Mouse (Mus musculus): ENCODE results near the gene Trim32. TPM values are rescaled to one million over a fixed set of nuclear protein-coding genes. Genes with fewer than 3 reads are reported as not detected.
A peak's percentile ranks its signal among the peaks of the same experiment; 100 is the strongest.

The Trim32 gene
- polyA plus RNA-seq, 1 experiment from 2014 or later = 44.0 TPM

DNA sequence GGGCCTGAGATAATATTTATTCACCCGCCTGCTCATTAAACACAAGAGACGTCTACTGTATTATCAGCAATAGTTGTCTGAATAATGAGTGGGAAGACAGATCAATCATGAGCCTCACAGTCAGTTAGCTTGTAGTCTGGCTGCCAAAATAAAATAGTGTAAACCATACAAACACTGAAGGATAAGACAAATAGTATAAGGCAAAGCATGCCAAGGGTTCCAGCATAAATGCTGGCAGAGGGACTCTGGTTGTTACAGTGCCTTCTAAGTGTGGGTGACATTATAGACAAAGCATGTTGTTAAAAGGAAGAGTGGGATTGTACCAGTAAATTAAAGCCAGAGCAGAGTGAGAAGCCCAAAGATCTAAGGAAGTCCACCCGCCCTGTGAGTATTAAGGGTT, 15.3 kb downstream of the Trim32 start:
- H3K36me3 ChIP-seq = peaks cover 11% of the 10 kb centered on the region; the same call in 1 of the 2 replicates
- WGBS = 71% methylated on average over 3 of the region's 3 CpGs

DNA sequence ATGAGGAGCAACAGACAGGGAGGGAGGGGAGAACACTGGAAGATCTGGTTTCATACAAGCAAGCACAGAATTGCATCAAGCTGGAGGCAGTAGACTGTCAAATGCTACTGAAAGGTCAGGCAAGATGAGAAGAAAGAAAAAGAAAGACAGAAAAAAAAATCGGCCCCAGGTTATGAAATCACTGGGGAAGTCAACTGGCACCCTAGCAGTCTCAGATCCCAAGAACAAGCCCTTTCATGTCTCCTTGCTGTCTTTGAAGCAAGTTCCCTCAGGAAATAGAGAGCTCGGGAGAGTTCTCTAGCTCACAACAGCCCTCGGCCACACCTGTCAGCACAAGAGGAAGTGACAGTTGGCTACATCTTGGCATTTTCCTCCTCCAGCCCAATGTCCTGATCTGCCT, 33.4 kb downstream of the Trim32 start:
- H3K27me3 ChIP-seq (replicated peaks) = no peaks in the 10 kb centered on the region
- H3K9ac ChIP-seq = no peak overlapping the region
- H3K9me3 ChIP-seq = no peaks in the 10 kb centered on the region
- H3K36me3 ChIP-seq = no peaks in the 10 kb centered on the region
- H3K4me2 ChIP-seq (replicated peaks) = no peak overlapping the region
- no peaks in the 10 kb centered on the region for H3K4me1 ChIP-seq (replicated peaks)
- no peak for ATAC-seq
- no peak overlapping the region for H3K27ac ChIP-seq
- H3K4me3 ChIP-seq (replicated peaks) = no peak overlapping the region
- 90% methylated on average over 3 of the region's 3 CpGs for WGBS

More for the DNA sequence above, 15.3 kb downstream of the Trim32 start:
- Histone ChIP-seq H3K4me3 (replicated peaks) (no peak overlapping the region), H3K9ac (no peak overlapping the region), H3K27me3 (replicated peaks) (no peaks in the 10 kb centered on the region), H3K4me2 (replicated peaks) (no peak overlapping the region), H3K4me1 (replicated peaks) (no peaks in the 10 kb centered on the region), H3K9me3 (no peaks in the 10 kb centered on the region), H3K27ac (no peak overlapping the region)
- ATAC-seq = no peak

DNA sequence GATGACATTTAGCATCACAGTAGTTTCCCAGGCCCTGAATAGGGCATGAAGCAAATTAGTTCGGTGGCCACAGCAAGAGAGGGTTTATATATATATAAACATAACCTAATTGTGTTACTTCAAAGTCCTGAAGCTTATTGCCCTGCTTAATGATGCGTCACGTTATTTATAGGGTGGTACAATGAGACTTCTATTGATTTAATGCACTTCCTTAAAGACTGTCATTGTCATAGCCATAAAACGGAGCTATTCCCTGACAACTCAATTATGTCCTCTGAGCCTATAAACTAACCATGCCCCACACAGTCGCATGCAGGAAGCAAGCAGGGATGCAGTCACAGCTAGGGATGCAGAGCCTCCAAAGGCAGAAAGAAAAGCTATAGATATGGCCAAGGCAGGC, 37.8 kb downstream of the Trim32 start:
- no peaks in the 10 kb centered on the region for H3K9me3 ChIP-seq
- no peak overlapping the region for H3K4me2 ChIP-seq (replicated peaks)
- H3K4me3 ChIP-seq (replicated peaks) = no peak overlapping the region
- WGBS = 31% methylated on average over 5 of the region's 5 CpGs
- ATAC-seq = no peak
- H3K9ac ChIP-seq = no peak overlapping the region
- H3K27me3 ChIP-seq (replicated peaks) = no peaks in the 10 kb centered on the region
- H3K36me3 ChIP-seq = no peaks in the 10 kb centered on the region
- H3K4me1 ChIP-seq (replicated peaks) = no peaks in the 10 kb centered on the region
- H3K27ac ChIP-seq = no peak overlapping the region

DNA sequence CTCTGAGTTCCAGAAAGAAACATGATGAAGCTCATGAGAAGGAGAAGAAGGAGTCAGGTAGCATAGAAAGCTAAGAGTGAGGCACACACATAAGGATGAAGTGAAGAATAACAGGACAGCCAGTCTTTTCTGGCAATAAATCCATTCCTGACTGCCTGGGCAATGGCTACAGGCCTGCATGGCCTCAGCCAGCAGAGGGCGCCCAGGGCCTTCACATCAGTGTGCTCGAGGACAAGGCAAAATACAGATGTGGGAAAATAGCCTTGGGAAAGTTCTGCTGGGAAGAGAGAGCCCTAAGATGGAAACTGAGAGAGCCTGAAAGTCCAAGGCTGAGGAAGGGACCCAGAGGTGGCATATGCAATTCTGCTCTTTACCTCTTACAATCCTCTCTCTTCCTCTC, 49.9 kb downstream of the Trim32 start:
- Histone ChIP-seq H3K4me2 (replicated peaks) (no peak overlapping the region), H3K36me3 (no peaks in the 10 kb centered on the region), H3K4me3 (replicated peaks) (no peak overlapping the region), H3K9me3 (no peaks in the 10 kb centered on the region), H3K9ac (no peak overlapping the region), H3K27me3 (replicated peaks) (no peaks in the 10 kb centered on the region), H3K4me1 (replicated peaks) (no peaks in the 10 kb centered on the region), H3K27ac (no peak overlapping the region)
- peak; percentile 72; the same call in 1 of the 2 replicates for ATAC-seq
- WGBS = 0% methylated on average over 2 of the region's 2 CpGs

DNA sequence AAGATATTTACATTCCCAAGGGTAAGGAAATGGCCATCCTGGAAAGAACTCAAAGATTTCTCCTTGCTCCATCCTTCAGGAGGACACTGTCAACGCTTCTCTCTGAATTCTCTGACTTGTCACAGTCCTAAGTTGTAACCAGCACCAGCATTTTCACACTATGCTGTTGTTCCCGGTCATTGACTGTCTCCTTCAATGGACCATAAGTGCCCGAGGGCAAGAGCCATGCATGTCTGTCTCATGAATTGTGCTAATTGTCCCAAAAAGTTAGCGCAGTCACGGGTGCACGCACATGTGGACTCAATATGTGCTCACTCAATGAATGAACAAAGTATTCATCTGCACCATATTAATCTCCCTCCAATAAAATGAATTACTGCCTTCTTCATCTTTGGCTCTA, 58.4 kb downstream of the Trim32 start:
- no peaks in the 10 kb centered on the region for H3K4me1 ChIP-seq (replicated peaks)
- no peak overlapping the region for H3K9ac ChIP-seq
- H3K27me3 ChIP-seq (replicated peaks) = no peaks in the 10 kb centered on the region
- no peak for ATAC-seq
- no peak overlapping the region for H3K27ac ChIP-seq
- H3K4me3 ChIP-seq (replicated peaks) = no peak overlapping the region
- WGBS = 79% methylated on average over 6 of the region's 6 CpGs
- no peaks in the 10 kb centered on the region for H3K9me3 ChIP-seq
- H3K4me2 ChIP-seq (replicated peaks) = no peak overlapping the region
- H3K36me3 ChIP-seq = no peaks in the 10 kb centered on the region
